Mouse (Mus musculus): ENCODE measurements around the gene Pdk2.

DNA sequence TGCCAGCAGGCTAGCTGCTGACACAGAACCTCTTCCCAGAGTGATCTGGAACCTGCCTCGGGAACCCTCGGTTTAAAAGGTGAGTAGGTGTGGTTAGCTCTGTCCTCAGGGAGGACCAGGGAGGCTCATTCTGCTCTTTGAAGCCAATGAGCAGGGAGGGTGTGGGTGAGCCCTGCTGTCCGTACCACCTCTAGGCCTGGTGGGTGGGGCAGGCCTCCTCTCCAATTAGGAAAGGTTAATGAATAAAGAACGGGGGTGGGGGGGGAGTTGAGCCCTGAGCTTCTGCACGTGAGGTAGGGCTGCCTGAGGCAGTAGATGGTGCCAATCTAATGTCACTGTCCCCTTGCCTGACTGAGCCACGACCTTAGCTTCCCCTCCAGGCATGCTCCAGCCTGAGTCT lies 8.2 kb downstream of the Pdk2 start:
- TF ChIP-seq POLR2A (IDR thresholded peaks at IDR 0.05; ENCODE audit: low read depth, low read length): no peak
- TF ChIP-seq CTCF (IDR thresholded peaks at IDR 0.05; ENCODE audit: borderline replicate concordance, insufficient read depth, low read length): no peak
